Mouse (Mus musculus) gastrocnemius, adult 8-10 months (tissue): ENCODE measurements around the gene Avpi1. TPM values are rescaled to one million over a fixed set of nuclear protein-coding genes. Genes with fewer than 3 reads are reported as not detected.
"Not testable (repeated sequence)": the region's sequence is repeated elsewhere in the genome, so short reads cannot be mapped to it uniquely, and the experiment has no call there.

ENCODE experiments used
- DNase-seq, 2 experiments: peaks; one replicate each; pipeline ENCODE4 v3.0.0; 2022; ENCODE audit warnings: low spot score in 2 of 2
- total RNA-seq, 4 experiments: library from RNA; stranded (reverse); gene quantifications; 2 replicates each; pipeline ENCODE4 v1.2.4; 2022

Gene Avpi1
- total RNA-seq, 4 experiments from 2014 or later: 8.6 to 12.1 (median 9.2) TPM

DNA sequence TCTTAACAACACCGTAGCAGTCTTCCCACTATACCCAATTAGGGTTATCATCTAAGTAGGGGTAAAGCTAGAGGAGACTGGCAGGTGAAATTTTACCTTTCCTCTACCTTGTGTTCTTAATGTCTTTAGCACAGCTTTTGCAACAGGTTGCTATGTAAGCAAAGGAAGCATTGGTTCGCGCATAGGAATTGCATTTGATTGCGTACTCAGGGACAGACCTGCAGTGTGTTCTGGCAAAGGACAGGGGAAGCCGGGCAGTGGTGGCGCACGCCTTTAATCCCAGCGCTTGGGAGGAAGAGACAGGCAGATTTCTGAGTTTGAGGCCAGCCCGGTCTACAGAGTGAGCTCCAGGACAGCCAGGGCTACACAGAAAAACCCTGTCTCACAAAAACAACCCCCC is 10.7 kb downstream of the Avpi1 start:
- DNase-seq: no peak

DNA sequence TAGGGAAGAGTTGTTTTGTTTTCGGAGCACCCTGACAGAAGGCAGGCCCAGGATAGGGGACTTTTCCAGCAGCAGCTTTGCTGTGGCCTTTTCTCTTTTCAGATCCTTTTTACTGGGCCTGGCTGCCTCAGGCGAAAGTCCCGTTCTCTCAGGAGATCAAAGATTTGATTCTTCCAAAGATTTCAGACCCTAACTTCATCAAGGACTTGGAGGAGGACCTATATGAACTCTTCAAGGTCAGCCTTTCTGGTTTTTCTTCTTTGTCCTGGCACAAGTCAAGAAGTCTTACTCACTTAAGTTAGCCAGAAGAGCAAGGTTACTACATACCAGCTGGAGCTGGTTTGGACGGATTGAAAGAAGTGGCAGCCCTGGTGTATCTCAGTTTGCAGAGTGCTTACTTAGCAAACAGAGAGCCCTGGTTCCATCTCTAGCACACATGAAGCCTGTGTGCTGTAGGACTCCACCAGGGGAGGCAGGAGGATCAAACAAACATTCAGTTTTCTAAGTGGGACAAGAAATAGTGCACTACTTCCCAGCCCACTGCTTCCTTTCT is 13.0 kb downstream of the Avpi1 start:
- DNase-seq: no peak

DNA sequence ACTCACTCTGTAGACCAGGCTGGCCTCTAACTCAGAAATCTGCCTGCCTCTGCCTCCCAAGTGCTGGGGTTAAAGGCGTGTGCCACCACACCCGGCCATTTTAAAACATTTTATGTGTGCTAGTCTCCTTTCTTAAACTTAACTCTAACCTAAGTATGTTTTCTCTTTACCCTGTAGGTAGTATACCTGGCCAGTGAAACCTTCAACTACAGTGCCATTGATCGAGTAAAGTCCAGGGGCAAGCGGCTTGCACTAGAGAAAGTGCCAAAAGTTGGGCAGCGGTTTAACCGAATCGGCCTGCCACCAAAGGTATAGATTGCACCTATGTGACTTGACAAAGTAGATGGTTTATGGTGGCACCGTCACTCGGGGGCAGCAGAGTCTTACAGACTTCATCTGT is 24.2 kb downstream of the Avpi1 start:
- DNase-seq: no peak

DNA sequence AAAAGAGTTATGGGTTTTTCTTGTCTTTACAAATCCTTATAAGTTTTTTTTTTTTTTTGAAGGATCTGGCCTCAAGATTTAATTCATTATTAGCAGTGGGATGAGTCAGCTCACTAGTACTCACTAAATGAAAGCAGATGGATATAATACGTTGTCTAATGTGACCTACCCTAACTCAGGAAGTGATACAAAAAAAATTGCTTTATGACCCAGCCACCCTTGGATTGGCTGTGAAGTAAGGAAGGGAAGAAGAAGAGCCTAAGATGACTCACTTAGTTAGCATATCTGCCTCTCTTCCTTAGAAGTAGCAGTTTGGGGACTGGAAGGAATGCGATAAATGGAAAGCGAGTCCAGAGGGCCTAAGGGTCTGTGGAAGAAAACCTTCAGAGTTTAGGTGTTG is 29.5 kb downstream of the Avpi1 start:
- DNase-seq: no peak

DNA sequence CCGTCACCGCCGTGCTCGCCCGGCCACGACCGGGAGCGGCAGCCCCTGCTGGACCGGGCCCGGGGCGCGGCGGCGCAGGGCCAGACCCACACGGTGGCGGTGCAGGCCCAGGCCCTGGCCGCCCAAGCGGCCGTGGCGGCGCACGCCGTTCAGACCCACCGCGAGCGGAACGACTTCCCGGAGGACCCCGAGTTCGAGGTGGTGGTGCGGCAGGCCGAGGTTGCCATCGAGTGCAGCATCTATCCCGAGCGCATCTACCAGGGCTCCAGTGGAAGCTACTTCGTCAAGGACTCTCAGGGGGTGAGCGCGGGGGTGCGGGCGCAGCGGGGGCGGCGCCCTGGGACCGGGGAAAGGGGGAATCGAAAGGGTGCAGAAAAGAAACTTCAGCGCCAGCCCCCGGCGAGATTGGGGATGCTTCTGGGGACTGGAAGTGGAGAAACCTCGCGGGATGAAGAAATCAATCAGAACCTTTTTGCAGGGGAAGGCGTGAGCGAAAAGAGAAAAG is 38.2 kb downstream of the Avpi1 start:
- no peak for DNase-seq

DNA sequence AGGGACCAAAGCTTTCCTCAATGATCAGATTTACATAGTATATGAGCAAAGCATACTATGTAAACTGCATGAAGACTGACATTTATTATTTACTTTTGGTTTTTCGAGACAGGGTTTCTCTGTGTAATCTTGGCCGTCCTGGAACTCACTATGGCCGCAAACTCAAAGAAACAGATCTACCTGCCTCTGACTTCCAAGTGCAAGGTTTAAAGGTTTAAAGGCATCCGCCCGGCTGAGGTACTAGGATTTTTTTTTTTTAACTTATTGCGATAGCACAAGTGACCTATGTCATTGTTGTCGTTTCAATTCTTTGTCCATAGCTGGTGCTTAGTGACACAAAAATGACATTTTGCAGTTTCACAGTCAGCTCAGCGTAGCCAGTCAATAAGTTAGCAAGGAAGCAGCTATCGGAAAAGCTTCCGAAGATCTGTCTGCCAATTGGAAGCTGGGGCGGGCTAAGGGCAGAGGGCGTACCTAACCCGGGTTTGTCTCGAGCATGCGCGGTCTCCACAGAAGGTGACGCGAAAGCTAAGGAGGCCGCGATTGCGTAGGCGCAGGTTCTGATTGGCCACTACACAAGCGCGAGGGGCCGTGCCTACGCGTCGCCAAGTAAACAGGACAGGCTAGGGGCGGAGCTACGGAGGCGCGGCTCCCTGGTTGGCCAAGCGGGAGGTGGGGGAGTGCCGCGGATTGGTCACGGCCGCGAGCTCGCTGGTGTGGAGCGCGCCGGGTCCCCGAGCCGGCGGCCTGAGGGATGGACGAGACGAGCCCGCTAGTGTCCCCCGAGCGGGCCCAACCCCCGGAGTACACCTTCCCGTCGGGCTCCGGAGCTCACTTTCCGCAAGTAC is 38.9 kb downstream of the Avpi1 start, which contains the start of gene Pi4k2a:
Gene Pi4k2a, plus strand, starts transcription at position 723 of the 848 bp plus-strand sequence.
- DNase-seq: peak; percentile 97 to 100

DNA sequence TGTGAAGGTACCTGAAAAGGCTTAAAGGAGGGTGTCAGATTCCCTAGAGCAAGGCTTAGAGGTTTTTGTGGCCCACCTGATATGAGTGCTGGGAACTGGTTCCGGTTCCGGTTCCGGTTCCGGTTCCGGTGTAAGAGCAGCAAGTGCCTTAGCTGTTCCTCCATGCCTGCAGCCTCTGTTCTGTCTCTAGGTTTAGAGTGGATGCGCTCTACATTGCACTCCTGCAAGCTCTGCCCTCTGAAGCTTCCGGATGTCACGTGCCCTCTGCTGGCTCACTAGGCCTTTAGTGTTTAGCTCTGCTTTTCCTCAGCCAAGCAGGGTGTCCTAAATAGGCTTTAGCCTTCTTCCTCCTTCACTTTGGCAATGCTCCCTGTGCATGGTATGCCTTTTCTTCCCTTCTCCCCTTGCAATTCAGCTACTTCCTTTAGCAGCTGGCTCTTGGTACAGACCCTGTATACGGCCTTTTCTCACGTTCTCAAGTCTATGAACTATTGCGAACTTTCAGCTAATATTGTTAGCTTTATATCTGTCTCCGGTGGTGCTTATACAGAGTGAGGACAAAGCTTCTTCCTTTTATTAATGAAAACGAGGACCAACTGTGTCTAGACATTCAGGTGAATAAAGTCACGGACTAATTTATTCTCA is 39.6 kb downstream of the Avpi1 start:
- DNase-seq: peak; percentile 41 to 48

DNA sequence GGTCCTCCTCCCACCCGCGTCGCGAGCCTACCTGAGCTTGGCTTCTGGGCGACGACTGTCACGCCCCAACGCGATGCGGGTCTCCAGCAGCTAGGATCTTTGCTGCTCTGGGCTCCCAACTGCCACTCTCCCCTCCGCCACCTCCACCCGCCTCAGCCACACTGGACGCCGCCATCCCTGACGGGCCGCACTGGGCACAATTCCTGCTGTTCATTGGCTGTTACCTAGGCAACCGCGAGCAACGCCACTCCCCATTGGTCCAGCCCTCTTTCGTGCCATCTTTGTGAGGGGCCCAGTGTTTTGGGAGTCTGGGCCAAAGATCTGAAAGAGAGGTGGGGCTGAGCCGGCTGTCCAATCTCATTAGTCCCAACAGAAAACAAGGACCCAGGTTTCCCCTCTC is 42.7 kb downstream of the Avpi1 start, which contains the start of gene Morn4:
Gene Morn4, minus strand, starts transcription at position 192 of the 400 bp plus-strand sequence.
- DNase-seq: peak; percentile 35 to 53

DNA sequence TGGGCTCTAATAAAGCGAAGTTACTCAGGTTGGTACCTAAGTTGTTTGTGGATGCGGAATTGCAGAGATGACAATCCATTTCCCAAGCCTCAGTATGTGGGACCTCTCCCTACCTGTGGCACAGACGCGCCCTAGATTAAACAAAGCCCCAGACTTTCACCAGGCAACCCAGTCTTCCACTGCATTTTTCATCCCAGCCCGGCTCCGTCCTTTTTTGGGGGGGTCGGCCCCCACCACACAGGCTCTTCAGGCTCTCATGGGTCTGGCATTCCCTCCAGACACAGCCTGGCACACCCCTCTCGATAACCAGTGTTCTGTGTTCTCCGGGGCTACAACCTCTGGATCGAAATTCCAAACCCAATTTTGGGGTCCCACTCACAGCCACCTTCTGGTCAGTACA is 43.2 kb downstream of the Avpi1 start:
- DNase-seq: no peak

DNA sequence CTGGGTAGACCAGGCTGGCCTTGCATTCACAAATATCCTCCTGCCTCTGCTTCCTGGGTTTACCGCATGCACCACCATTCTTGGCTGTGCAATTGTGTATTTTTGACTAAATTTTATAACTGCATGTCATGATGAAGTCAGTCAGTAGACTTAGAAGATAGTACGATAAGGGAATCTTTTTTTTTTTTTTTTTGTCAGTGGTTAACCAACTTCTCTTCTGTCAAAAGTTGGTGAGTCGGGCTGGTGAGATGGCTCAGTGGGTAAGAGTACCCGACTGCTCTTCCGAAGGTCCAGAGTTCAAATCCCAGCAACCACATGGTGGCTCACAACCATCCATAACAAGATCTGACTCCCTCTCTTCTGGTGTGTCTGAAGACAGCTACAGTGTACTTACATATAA is 47.2 kb downstream of the Avpi1 start:
- DNase-seq: not testable (repeated sequence)

DNA sequence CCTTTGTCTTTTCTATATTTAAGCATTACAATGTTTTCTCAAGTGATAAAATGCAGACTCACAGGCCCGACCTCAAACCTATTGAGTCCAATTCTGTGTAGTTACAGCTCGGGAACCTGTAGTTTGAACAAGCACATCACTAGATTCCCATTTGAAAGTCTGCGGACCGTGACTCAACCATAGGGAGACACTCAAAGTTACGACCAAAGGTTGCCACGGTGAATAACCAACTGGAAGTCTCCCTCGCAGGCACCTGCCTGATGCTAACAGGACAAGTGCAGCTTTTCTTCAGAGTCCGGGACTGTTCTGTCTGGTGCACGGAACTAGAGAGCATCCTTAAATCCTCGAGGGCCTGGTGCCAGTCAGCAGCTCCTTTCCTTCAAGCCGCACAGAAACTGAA is 48.4 kb downstream of the Avpi1 start:
- no peak for DNase-seq

DNA sequence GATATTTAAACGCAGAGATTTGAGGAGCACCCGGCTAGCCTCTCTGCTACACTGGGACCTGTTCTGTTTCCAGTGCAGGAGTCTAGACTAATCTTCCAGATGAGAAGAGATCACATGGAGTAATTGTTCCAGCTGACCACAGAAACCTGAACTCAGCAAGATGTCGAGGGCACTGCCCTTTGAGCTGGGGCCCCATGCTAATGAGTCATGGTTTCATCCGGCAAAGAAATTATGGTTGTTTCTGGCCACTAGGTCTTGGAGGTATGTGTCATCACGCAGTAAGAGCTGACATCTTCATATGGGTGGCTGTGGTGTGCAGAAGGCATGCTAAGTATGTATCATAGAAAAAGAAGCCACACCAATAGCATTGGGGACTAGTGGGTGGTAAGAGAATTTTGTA is 48.9 kb downstream of the Avpi1 start:
- no peak for DNase-seq

DNA sequence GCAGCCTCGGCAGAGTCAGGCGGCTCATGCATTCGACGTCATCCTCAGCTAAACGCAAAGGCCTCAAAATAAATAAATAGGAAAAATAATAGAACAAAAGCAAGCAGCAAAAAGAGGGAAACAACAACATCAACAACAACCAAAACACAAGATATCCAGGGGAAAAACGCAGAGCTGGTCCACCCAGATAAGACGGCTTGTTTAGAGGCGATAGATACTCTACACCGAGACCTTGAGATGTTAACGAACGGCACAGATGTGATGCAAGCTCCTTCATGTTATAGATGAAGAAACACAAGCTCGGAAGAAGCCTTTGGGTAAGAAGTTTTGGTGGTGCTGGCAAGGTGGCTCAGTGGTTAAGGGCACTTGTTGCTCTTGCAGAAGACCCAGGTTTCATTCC is 49.9 kb downstream of the Avpi1 start:
- no peak for DNase-seq

DNA sequence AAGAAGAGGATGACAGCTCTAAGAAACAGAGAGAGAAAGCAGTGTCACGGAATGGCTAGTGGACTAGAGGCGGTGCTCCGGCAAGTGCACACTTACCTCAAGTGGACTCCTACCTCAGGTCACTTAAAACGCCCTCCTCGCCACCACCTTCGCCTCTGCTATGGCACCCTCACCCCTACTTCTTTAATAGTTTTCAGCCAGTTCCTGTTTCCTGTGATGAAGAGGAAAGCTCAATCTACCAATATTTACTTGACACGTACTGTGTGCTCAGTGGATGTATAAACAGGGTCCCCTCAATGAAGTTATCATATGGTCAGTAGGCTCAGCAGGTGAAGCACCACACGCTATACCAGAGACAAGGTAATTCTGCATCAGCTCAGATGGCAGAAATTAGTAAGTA is 50.3 kb downstream of the Avpi1 start:
- no peak for DNase-seq

DNA sequence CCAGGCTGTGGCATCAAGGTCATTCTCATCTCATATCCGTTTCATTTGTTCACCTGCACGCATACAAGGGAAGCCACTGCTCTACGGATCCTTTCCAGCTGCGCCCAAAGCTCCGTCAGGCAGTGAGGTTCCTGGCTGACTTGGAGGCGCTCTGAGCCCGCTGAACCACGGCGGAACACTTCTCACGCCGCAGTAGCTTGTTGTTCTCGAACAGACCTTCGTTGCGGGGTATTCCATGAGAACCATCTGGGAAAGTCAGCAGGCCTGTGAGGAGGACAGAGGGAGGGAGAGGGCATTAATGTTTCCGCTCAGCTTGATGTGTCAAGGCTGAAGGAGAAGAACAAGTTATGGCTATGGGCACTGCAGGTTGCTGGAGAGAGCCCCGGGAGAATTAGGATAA is 52.9 kb downstream of the Avpi1 start:
- DNase-seq: no peak

DNA sequence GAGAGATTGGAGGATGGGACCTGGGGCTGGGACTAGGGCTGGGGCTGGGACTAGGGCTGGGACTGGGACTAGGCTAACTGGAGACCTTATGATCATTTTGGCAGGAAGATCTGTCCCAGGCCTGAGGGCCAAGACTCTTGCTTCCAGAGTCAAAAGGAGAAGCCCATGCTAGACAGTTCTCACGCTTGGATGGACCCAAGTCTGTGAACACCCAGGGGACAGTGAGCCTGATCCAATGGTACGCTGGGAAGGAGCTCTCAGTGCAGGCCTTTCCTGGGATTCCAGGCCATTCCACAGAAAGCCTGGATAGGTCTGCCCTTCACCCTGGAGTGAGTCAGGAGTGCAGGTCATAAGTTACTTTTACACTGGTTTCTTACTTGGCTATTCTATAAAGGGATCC is 53.8 kb downstream of the Avpi1 start:
- DNase-seq: no peak

Other genes starting within 250 kb of the Avpi1 start
- 10 to 100 TPM; 30.0 to 34.9 (median 32.2) TPM for gene Rrp12, start 232.9 kb downstream of the Avpi1 start, total RNA-seq
- 10 to 100 TPM; 11.0 to 34.9 (median 15.0) TPM for gene Pgam1, start 217.1 kb downstream of the Avpi1 start, total RNA-seq
- 10 to 100 TPM; 16.0 to 21.6 (median 18.6) TPM for gene Exosc1, start 195.6 kb downstream of the Avpi1 start, total RNA-seq
- gene Zdhhc16, start 195.6 kb downstream of the Avpi1 start, total RNA-seq: 10 to 100 TPM; 21.3 to 24.1 (median 23.2) TPM
- 10 to 100 TPM in 2 of 4 experiments, 1 to 10 TPM in 2; 9.1 to 14.1 (median 9.8) TPM for gene Mms19, start 147.9 kb downstream of the Avpi1 start, total RNA-seq
- gene Ubtd1, start 147.3 kb downstream of the Avpi1 start, total RNA-seq: 10 to 100 TPM; 15.0 to 17.5 (median 15.8) TPM
- gene Ankrd2, start 93.1 kb downstream of the Avpi1 start, total RNA-seq: 100 to 1,000 TPM; 131 to 242 (median 170) TPM
- 1 to 10 TPM; 3.0 to 4.8 (median 3.7) TPM for gene Hoga1, start 83.4 kb downstream of the Avpi1 start, total RNA-seq
- under 1 TPM in 3 of 4 experiments, not detected in 1; 0.21 to 0.53 (median 0.36) TPM for gene 4933411K16Rik, start 76.8 kb downstream of the Avpi1 start, total RNA-seq
- gene Morn4, start 42.7 kb downstream of the Avpi1 start, total RNA-seq: 1 to 10 TPM; 3.3 to 7.6 (median 5.3) TPM
- 10 to 100 TPM; 13.5 to 16.1 (median 14.7) TPM for gene Pi4k2a, start 38.6 kb downstream of the Avpi1 start, total RNA-seq
- 1 to 10 TPM; 4.1 to 5.8 (median 4.5) TPM for gene Marveld1, start 18.3 kb upstream of the Avpi1 start, total RNA-seq
- 10 to 100 TPM; 10.4 to 13.2 (median 11.8) TPM for gene Zfyve27, start 34.9 kb upstream of the Avpi1 start, total RNA-seq
- 1 to 10 TPM; 1.8 to 7.4 (median 4.8) TPM for gene Sfrp5, start 73.2 kb upstream of the Avpi1 start, total RNA-seq
- gene Golga7b, start 118.5 kb upstream of the Avpi1 start, total RNA-seq: 1 to 10 TPM; 1.6 to 4.2 (median 3.0) TPM